Mouse (Mus musculus) fat pad, adult 2 months (tissue): ENCODE data around the gene Atpaf1.

Experiments
- DNase-seq: peaks from one replicate; pipeline ENCODE4 v3.0.0-alpha.2; 2011; ENCODE audit warnings: low read depth, low spot score; ENCODE audit errors: extremely low read depth

Atpaf1 gene

GRCm38 (mm10) chr4:115848083-115848482, 63.5 kb downstream of the Atpaf1 start:
- no peak for DNase-seq

- no peak for DNase-seq
These were observed 64.5 kb downstream of the Atpaf1 start for GRCm38 (mm10) chr4:115848990-115849677.

GRCm38 (mm10) chr4:115850111-115850510, 65.5 kb downstream of the Atpaf1 start:
- no peak for DNase-seq

GRCm38 (mm10) chr4:115850631-115851030, 66.0 kb downstream of the Atpaf1 start:
- no peak for DNase-seq

GRCm38 (mm10) chr4:115851569-115851968, 67.0 kb downstream of the Atpaf1 start:
- no peak for DNase-seq

GRCm38 (mm10) chr4:115855100-115855499, 70.5 kb downstream of the Atpaf1 start:
- DNase-seq, result no peak

GRCm38 (mm10) chr4:115855609-115856008, 71.0 kb downstream of the Atpaf1 start:
- no peak for DNase-seq

- no peak for DNase-seq
These were observed 71.7 kb downstream of the Atpaf1 start for GRCm38 (mm10) chr4:115856282-115856681.

- no peak for DNase-seq
These were observed 72.8 kb downstream of the Atpaf1 start for GRCm38 (mm10) chr4:115857293-115857883.

GRCm38 (mm10) chr4:115863352-115863751, 78.7 kb downstream of the Atpaf1 start:
- DNase-seq, result no peak

- DNase-seq, result no peak
These were observed 79.3 kb downstream of the Atpaf1 start for GRCm38 (mm10) chr4:115863880-115864279.
